Mouse (Mus musculus) kidney, embryonic 14.5 days (tissue): ENCODE results near the gene Pxylp1. TPM values are rescaled to one million over a fixed set of nuclear protein-coding genes. Genes with fewer than 3 reads are reported as not detected.
A peak's percentile ranks its signal among the peaks of the same experiment; 100 is the strongest.

ENCODE experiments used
- ATAC-seq: fragments of 200-750 bp; cut with Nextera tagmentation; 2 replicates; pipeline ENCODE4 v1.8.0; 2017; ENCODE audit warnings: moderate number of reproducible peaks, mild to moderate bottlenecking, moderate TSS enrichment, moderate library complexity; ENCODE audit not compliant: low FRiP score, low TSS enrichment
- H3K27ac ChIP-seq: fragments of 300-500 bp; sonication (generic); 2 replicates; pipeline ENCODE4 v1.5.1; 2014; ENCODE audit warnings: low read depth, mild to moderate bottlenecking, low read length, moderate library complexity, mixed read lengths
- H3K27me3 ChIP-seq: fragments of 300-500 bp; sonication (generic); 2 replicates; pipeline ENCODE4 v1.6.1; 2014; ENCODE audit warnings: mild to moderate bottlenecking, low read length; ENCODE audit not compliant: control insufficient read depth, insufficient read depth
- H3K36me3 ChIP-seq: fragments of 300-500 bp; sonication (generic); 2 replicates; pipeline ENCODE4 v1.6.1; 2014; ENCODE audit warnings: low read length, mixed read lengths; ENCODE audit not compliant: control insufficient read depth, insufficient read depth
- H3K4me1 ChIP-seq: fragments of 300-500 bp; sonication (generic); 2 replicates; pipeline ENCODE4 v1.6.1; 2014; ENCODE audit warnings: low read length, mixed read lengths; ENCODE audit not compliant: control insufficient read depth, insufficient read depth
- H3K4me2 ChIP-seq: fragments of 300-500 bp; sonication (generic); replicated peaks from 2 replicates; pipeline ENCODE4 v1.6.1; 2014; ENCODE audit warnings: low read depth, mild to moderate bottlenecking, low read length
- H3K4me3 ChIP-seq: fragments of 300-500 bp; sonication (generic); 2 replicates; pipeline ENCODE4 v1.5.1; 2014; ENCODE audit warnings: mild to moderate bottlenecking, low read length
- H3K9ac ChIP-seq: fragments of 300-500 bp; sonication (generic); 2 replicates; pipeline ENCODE4 v1.6.1; 2014; ENCODE audit warnings: low read depth, mild to moderate bottlenecking, low read length, moderate library complexity
- H3K9me3 ChIP-seq: fragments of 300-500 bp; sonication (generic); 2 replicates; pipeline ENCODE4 v1.6.1; 2016; ENCODE audit warnings: low read length; ENCODE audit not compliant: control insufficient read depth
- WGBS: fragments of 180-500 bp; shearing (Covaris S2); extraction: QIAGEN DNeasy Blood & Tissue Kit; methylation state at CpG from one replicate; pipeline ENCODE4 v1.1.7; 2014; 5-methylcytosine and 5-hydroxymethylcytosine counted together
- polyA plus RNA-seq: library from polyadenylated mRNA; unstranded; fragments of >200 nt; fragmentation: Nextera tagmentation; extraction: Ambion mirVana; gene quantifications from 2 replicates; pipeline ENCODE4 v1.2.1, GENCODE M21; 2014

Pxylp1 gene
- polyA plus RNA-seq, 1 experiment from 2014 or later = 19.3 TPM

DNA sequence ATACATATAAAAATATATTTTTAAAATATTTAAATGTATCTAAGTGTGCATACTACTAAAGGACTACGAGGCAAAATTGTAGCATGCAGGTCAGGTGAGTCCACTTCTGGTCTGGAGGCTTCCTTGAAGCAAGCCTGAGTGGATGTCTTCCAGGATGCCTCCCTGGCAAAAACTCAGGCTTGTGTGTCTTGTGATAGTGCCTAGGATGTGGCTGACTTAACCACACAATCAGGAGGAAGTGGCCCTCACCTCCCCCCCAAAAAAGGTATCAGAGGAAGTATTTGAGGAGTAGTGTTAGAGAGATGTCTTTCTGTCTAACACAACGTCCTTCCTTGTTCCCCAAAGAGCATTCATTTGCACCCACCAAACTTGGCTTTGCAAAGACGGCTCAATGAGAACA lies 107.3 kb downstream of the Pxylp1 start:
- Histone ChIP-seq H3K36me3 (no peaks in the 10 kb centered on the region), H3K4me1 (peaks cover 11% of the 10 kb centered on the region; the same call in 1 of the 2 replicates), H3K4me2 (no peak overlapping the region), H3K4me3 (no peak overlapping the region), H3K27ac (peak overlapping the region; percentile 20; the same call in 1 of the 2 replicates), H3K27me3 (no peaks in the 10 kb centered on the region), H3K9ac (no peak overlapping the region), H3K9me3 (no peaks in the 10 kb centered on the region)
- WGBS = 68% methylated on average over 3 of the region's 3 CpGs
- no peak for ATAC-seq

DNA sequence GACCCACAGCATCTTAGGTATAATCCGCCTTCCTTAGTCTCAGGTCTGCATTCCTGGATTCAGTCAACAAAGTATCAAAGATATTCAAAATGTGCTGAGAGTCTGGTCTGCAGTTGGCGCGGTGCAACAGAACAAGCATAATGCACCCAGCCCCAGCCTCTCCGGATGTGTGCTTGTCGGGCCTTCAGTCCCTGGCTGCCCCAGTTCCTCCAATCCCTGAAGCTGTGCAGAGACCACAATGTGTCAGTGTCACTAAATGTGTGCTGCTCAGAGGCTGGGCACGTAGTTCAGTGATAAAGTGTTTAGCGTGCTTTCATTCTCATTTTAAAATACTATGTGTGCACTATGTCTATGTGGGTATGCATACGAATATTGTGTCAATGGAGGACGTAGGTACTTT lies 108.8 kb downstream of the Pxylp1 start:
- Histone ChIP-seq H3K36me3 (no peaks in the 10 kb centered on the region), H3K9ac (no peak overlapping the region), H3K9me3 (no peaks in the 10 kb centered on the region), H3K27me3 (no peaks in the 10 kb centered on the region), H3K27ac (no peak overlapping the region), H3K4me3 (no peak overlapping the region), H3K4me2 (no peak overlapping the region), H3K4me1 (peaks cover 11% of the 10 kb centered on the region; the same call in 1 of the 2 replicates)
- ATAC-seq = no peak
- WGBS = 87% methylated on average over 9 of the region's 9 CpGs

DNA sequence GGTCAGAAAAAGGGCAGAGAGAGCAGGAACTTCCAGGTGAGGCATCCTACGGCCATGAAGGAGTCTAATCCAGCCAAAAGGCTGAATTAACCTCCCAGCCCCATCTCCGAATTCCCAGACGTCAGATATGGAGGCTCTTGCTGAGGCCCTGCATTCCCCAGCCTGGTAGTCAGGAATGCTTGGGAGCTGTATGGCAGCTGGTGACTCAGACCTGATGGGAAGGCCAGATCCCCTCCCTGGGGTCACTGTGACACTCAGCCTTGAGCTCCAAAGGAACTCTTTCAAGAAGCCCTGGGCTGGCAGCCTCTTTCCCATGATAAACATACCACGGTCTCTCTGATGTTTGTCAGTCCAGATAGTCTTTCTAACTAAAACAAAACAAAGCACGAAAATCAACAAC lies 109.2 kb downstream of the Pxylp1 start:
- Histone ChIP-seq H3K4me3 (no peak overlapping the region), H3K9me3 (no peaks in the 10 kb centered on the region), H3K27ac (no peak overlapping the region), H3K4me2 (no peak overlapping the region), H3K27me3 (no peaks in the 10 kb centered on the region), H3K4me1 (peaks cover 11% of the 10 kb centered on the region; the same call in 1 of the 2 replicates), H3K36me3 (no peaks in the 10 kb centered on the region), H3K9ac (no peak overlapping the region)
- ATAC-seq = no peak
- WGBS = 57% methylated on average over 5 of the region's 5 CpGs

DNA sequence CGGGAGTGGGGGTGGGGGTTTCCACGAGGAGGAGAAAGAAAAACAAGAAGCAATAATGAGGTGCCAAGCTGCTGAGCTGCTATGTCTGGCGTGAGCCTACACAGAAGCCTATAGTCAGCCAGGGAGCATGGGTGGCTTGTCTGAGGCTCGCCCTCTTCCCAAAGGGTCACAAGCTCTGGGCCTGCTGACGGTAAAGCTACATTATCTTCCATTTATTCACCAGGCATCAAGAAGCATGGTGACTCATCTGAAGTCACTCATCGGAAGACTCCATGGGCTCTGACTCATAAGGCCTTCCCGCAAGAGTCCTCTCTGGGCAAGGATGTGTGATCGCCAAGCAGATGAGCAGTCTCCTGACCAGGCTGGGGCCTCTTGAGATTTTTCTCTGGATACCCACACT lies 110.4 kb downstream of the Pxylp1 start:
- H3K9me3 ChIP-seq = no peaks in the 10 kb centered on the region
- 69% methylated on average over 8 of the region's 8 CpGs for WGBS
- no peak overlapping the region for H3K9ac ChIP-seq

More for the DNA sequence above, 110.4 kb downstream of the Pxylp1 start:
- no peak overlapping the region for H3K4me3 ChIP-seq
- no peak overlapping the region for H3K4me2 ChIP-seq
- no peaks in the 10 kb centered on the region for H3K36me3 ChIP-seq
- H3K27me3 ChIP-seq = no peaks in the 10 kb centered on the region
- peaks cover 7% of the 10 kb centered on the region; the same call in 1 of the 2 replicates for H3K4me1 ChIP-seq
- no peak overlapping the region for H3K27ac ChIP-seq
- ATAC-seq = no peak

Other genes starting within 250 kb of the Pxylp1 start
- gene Zbtb38, start 139.8 kb downstream of the Pxylp1 start, polyA plus RNA-seq = 15.6 and 20.5 TPM in 2 replicates
- 42.0 and 55.6 TPM in 2 replicates for gene Spsb4, start 126.2 kb upstream of the Pxylp1 start, polyA plus RNA-seq
- gene Slc25a36, start 218.5 kb upstream of the Pxylp1 start, polyA plus RNA-seq = 68.8 and 110 TPM in 2 replicates